ENCODE assay signal across 1 mouse cellular context in the genomic region with DNA sequence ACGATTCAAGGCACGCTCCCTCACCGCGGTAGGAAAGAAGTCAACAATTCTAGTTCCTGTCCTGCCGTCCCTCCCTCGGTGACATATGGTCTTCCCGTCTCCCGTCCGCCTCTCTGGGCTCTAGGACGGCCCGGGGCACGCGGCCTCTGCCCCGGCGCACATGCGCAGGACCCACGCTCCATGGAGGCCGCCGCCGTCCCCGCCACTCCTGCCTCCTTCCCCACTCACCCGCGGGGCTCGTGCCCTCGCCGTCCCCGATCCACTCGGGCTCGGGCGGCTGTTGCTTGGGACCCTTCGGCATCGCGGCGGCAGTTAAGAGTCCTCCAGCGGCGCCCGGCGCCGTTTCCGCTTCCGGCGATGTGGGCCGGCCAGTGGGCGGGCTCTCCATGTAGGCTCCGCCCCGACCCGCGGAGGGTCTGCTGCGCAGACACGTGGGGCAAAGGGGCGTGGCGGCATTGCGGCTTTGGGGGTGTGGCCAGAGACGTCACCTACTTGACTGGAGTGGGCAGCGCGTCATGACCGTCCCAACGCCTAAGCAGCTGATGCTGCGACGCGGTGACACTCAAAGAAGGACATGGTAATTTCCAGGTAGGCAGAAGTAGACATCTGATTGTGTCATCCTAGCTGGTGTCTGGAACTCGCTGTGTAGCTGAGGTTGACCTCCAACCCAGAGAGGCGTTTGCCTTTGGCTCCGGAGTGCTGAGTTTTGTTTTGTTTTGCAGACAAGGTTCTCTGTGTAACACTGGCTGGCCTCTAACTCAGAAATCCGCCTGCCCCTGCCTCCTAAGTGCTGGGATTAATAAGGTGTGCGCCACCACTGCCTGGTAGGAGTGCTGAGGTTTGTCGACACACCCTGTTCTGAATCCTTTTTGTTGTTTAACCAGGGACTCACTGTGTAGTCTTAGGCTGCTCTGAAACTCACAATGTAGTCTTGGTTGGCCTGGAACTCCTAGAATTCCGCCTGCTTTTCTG.
TF ChIP-seq lines count a peak whose summit lies in the region.

A gene (minus strand): TSS at position 344 of the 972 bp plus-strand sequence.

TF ChIP-seq in CH12.LX, 34 proteins besides CTCF, POLR2A, EP300 and RAD21 (continued from another document):
- TF ChIP-seq ELF1 (IDR thresholded peaks at IDR 0.05; ENCODE audit: low read depth, low read length): peak; percentile 91
- TF ChIP-seq CHD1 (IDR thresholded peaks at IDR 0.05; ENCODE audit: low read depth, low read length): no peak
- TF ChIP-seq MAFK (IDR thresholded peaks at IDR 0.05; ENCODE audit: insufficient replicate concordance, low read length): no peak
- no peak for TF ChIP-seq MEF2A (IDR thresholded peaks at IDR 0.05; ENCODE audit: borderline replicate concordance, low read depth, low read length)
- TF ChIP-seq USF2 (conservative IDR thresholded peaks at IDR 0.05; ENCODE audit: low read depth, low read length): peak; percentile 66; the same call in 1 of the 2 replicates
- TF ChIP-seq E2F4 (IDR thresholded peaks at IDR 0.05; ENCODE audit: insufficient replicate concordance, low read depth, low read length): no peak
- no peak for TF ChIP-seq ZKSCAN1 (IDR thresholded peaks at IDR 0.05; ENCODE audit: borderline replicate concordance, low read depth, low read length)
- peak; percentile 95 for TF ChIP-seq MXI1 (IDR thresholded peaks at IDR 0.05; ENCODE audit: low read depth, low read length)
- TF ChIP-seq NRF1 (IDR thresholded peaks at IDR 0.05; ENCODE audit: low read depth, low read length): peak; percentile 82
- TF ChIP-seq TBP (conservative IDR thresholded peaks at IDR 0.05; ENCODE audit: low read depth, low read length): 0 out of 2 replicates have a peak, but pooled peaks have one; percentile 50
- TF ChIP-seq HCFC1 (IDR thresholded peaks at IDR 0.05; ENCODE audit: low read depth, low read length): peak; percentile 77
- TF ChIP-seq ETS1 (conservative IDR thresholded peaks at IDR 0.05; ENCODE audit: low read depth, low read length): peak; percentile 64
- TF ChIP-seq UBTF (IDR thresholded peaks at IDR 0.05; ENCODE audit: low read depth, low read length): peak; percentile 43; the same call in 1 of the 2 replicates
- no peak for TF ChIP-seq ZNF384 (IDR thresholded peaks at IDR 0.05; ENCODE audit: low read depth, low read length)
- no peak for TF ChIP-seq GABPA (IDR thresholded peaks at IDR 0.05; ENCODE audit: insufficient replicate concordance, low read depth, low read length)
- TF ChIP-seq BHLHE40 (IDR thresholded peaks at IDR 0.05; ENCODE audit: low read depth, low read length): peak; percentile 43; the same call in 1 of the 2 replicates
- TF ChIP-seq MAZ (IDR thresholded peaks at IDR 0.05; ENCODE audit: low read depth, low read length): no peak
- TF ChIP-seq JUN (IDR thresholded peaks at IDR 0.05; ENCODE audit: insufficient read depth, low read depth, low read length): no peak
- peak; percentile 87 for TF ChIP-seq USF1 (IDR thresholded peaks at IDR 0.05; ENCODE audit: low read depth, low read length)
- no peak for TF ChIP-seq PAX5 (IDR thresholded peaks at IDR 0.05; ENCODE audit: low read length)
- peak; percentile 93 for TF ChIP-seq SIN3A (IDR thresholded peaks at IDR 0.05; ENCODE audit: low read length)
- TF ChIP-seq JUND (conservative IDR thresholded peaks at IDR 0.05; ENCODE audit: low read depth, low read length): no peak
- no peak for TF ChIP-seq CHD2 (IDR thresholded peaks at IDR 0.05; ENCODE audit: low read length)
TF ChIP-seq in CH12.LX: peak in this region for 17.
